In the genomic region with DNA sequence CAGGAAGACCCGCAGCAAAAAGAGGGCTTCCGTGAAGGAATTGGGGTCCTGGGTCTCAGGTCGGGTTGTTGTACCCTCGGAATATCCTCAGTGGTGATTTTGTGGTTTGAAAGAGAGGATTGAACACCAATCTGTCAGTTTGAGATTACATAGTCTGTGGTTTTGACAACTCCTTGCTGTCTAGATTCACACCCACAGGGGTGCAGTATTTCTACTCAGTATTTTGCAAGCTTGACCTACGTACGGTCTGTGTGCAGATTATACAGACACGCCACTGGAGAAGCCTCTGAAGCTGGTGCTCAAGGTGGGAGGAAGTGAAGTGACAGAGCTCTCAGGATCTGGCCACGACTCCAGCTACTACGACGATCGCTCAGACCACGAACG, we compare ENCODE assay signal across 9 mouse cellular contexts. TPM values are rescaled to one million over a fixed set of nuclear protein-coding genes. Genes with fewer than 3 reads are reported as not detected.
DNase-seq lines count a peak whose midpoint lies in the region; ATAC-seq and TF ChIP-seq lines count a peak whose summit lies in the region.
"Had no signal": no experiment of that assay in that cellular context is flagged by ENCODE, and none has a peak within 500 bp of the region (broad histone marks: within the 10 kb centered on the region; RNA-seq: fewer than 3 reads in every experiment).

No protein-coding gene starts in this region.

- TF ChIP-seq POLR2A in cerebellum, adult 2 months (IDR thresholded peaks at IDR 0.05; ENCODE audit: borderline replicate concordance, insufficient read depth, low read length): no peak

- no peak overlapping the region for H3K27ac ChIP-seq in cerebellum, adult 2 months (ENCODE audit: insufficient read depth, low read length)
- no peak overlapping the region for H3K27ac ChIP-seq in limb, embryonic 11.5 days (replicated peaks; ENCODE audit: low read depth, low read length)
- H3K27ac ChIP-seq in neural tube, embryonic 13.5 days (replicated peaks): peak overlapping the region; percentile 89

- peak overlapping the region; percentile 82 for H3K9ac ChIP-seq in limb, embryonic 11.5 days (ENCODE audit: low read length)
- peak overlapping the region; percentile 83 for H3K9ac ChIP-seq in neural tube, embryonic 13.5 days

- DNase-seq in cerebellum, adult 2 months: peak in 1 of 2 experiments; percentile 20
- DNase-seq in cerebellum, adult 8-10 months: no peak
- peak; percentile 17 for DNase-seq in thymus, postnatal 4 days
- DNase-seq in thymus, postnatal 36 days: no peak
- no peak for DNase-seq in limb, embryonic 11.5 days (ENCODE audit: low spot score)
- DNase-seq in gastrocnemius, postnatal 10 days: no peak
- DNase-seq in urinary bladder, postnatal 4 days (ENCODE audit: low spot score in 2 of 2): no peak

- peaks cover 9% of the 10 kb centered on the region for H3K4me1 ChIP-seq in cerebellum, adult 2 months (ENCODE audit: control insufficient read depth, insufficient read depth, low read length)
- peaks cover 8% of the 10 kb centered on the region; the same call in 1 of the 2 replicates for H3K4me1 ChIP-seq in limb, embryonic 11.5 days (ENCODE audit: control insufficient read depth, insufficient read depth, low read length)
- H3K4me1 ChIP-seq in neural tube, embryonic 13.5 days (replicated peaks): peaks cover 16% of the 10 kb centered on the region

- ATAC-seq in limb, embryonic 11.5 days (ENCODE audit: insufficient number of reproducible peaks, low FRiP score, low TSS enrichment, low read depth): no peak
- peak; percentile 58 for ATAC-seq in neural tube, embryonic 13.5 days (ENCODE audit: low read depth)

- no peak for TF ChIP-seq CTCF in cerebellum, adult 2 months (IDR thresholded peaks at IDR 0.05; ENCODE audit: borderline replicate concordance, insufficient read depth, low read depth, low read length)

- H3K4me2 ChIP-seq in limb, embryonic 11.5 days (ENCODE audit: low read depth, severe bottlenecking): peak overlapping the region; percentile 60
- peak overlapping the region; percentile 70 for H3K4me2 ChIP-seq in neural tube, embryonic 13.5 days

- peaks cover 12% of the 10 kb centered on the region; the same call in 1 of the 2 replicates for H3K36me3 ChIP-seq in limb, embryonic 11.5 days (ENCODE audit: control insufficient read depth, insufficient read depth, low read length)
- peaks cover 35% of the 10 kb centered on the region for H3K36me3 ChIP-seq in neural tube, embryonic 13.5 days

- 16% methylated on average over 13 of the region's 13 CpGs for WGBS in cerebellum, adult 2 months
- 50% methylated on average over 13 of the region's 13 CpGs for WGBS in limb, embryonic 11.5 days
- 43% methylated on average over 13 of the region's 13 CpGs for WGBS in neural tube, embryonic 13.5 days

- no peaks in the 10 kb centered on the region for H3K9me3 ChIP-seq in limb, embryonic 11.5 days (ENCODE audit: control insufficient read depth, low read length)
- H3K9me3 ChIP-seq in neural tube, embryonic 13.5 days: no peaks in the 10 kb centered on the region

- peak overlapping the region; percentile 100 for H3K4me3 ChIP-seq in cerebellum, adult 2 months (replicated peaks; ENCODE audit: insufficient read depth, low read depth, low read length)
- H3K4me3 ChIP-seq in limb, embryonic 11.5 days (ENCODE audit: low read depth, low read length): peak overlapping the region; percentile 82
- peak overlapping the region; percentile 72 for H3K4me3 ChIP-seq in neural tube, embryonic 13.5 days

- no peaks in the 10 kb centered on the region for H3K27me3 ChIP-seq in cerebellum, adult 2 months (ENCODE audit: control insufficient read depth, insufficient read depth, low read length)
- no peaks in the 10 kb centered on the region for H3K27me3 ChIP-seq in limb, embryonic 11.5 days (ENCODE audit: control insufficient read depth, insufficient read depth, low read length)
- H3K27me3 ChIP-seq in neural tube, embryonic 13.5 days: no peaks in the 10 kb centered on the region

RNA-seq across cellular contexts. Expression of a gene that starts 0.6 kb away (rescaled TPM):
- 81.7 and 83.7 TPM in 2 replicates for polyA plus RNA-seq in cerebellum, adult 2 months (2012; rRNA removed)
- 60.0 and 66.8 TPM in 2 replicates for polyA plus RNA-seq in limb, embryonic 11.5 days (2014; fragmentation: Nextera tagmentation; extraction: Ambion mirVana)
- polyA plus RNA-seq in neural tube, embryonic 13.5 days (2015; fragmentation: Nextera tagmentation; extraction: Ambion mirVana): 91.4 and 94.2 TPM in 2 replicates
- total RNA-seq in gastrocnemius, postnatal 10 days (2021): 10 to 100 TPM; 15.4 to 19.0 TPM

RNA-seq across cellular contexts. Expression of a gene that starts 0.6 kb away (rescaled TPM):
- 0.65 and 1.1 TPM in 2 replicates for polyA plus RNA-seq in cerebellum, adult 2 months (2012; rRNA removed)
- polyA plus RNA-seq in limb, embryonic 11.5 days (2014; fragmentation: Nextera tagmentation; extraction: Ambion mirVana): 73.4 and 73.5 TPM in 2 replicates
- polyA plus RNA-seq in neural tube, embryonic 13.5 days (2015; fragmentation: Nextera tagmentation; extraction: Ambion mirVana): 12.1 and 15.9 TPM in 2 replicates
- 1 to 10 TPM; 2.2 to 2.9 TPM for total RNA-seq in gastrocnemius, postnatal 10 days (2021)

RNA-seq across cellular contexts. Expression of a gene that starts 25.5 kb away (rescaled TPM):
- polyA plus RNA-seq in cerebellum, adult 2 months (2012; rRNA removed): not detected in 2 replicates
- polyA plus RNA-seq in limb, embryonic 11.5 days (2014; fragmentation: Nextera tagmentation; extraction: Ambion mirVana): not detected in 2 replicates
- not detected in 2 replicates for polyA plus RNA-seq in neural tube, embryonic 13.5 days (2015; fragmentation: Nextera tagmentation; extraction: Ambion mirVana)
- total RNA-seq in gastrocnemius, postnatal 10 days (2021): not detected
- total RNA-seq: left cerebral cortex, postnatal 25 days had no signal
